Mouse (Mus musculus) ES-Bruce4 (cell line): ENCODE results near the gene Hivep1.

Experiments used
- CTCF ChIP-seq: IDR thresholded peaks from one replicate; pipeline ENCODE4 v1.8.1; 2011; ENCODE audit warnings: low read depth, low read length
- EP300 ChIP-seq: IDR thresholded peaks from 2 replicates; pipeline ENCODE4 v1.6.1; 2011; ENCODE audit warnings: low read depth, low read length; ENCODE audit not compliant: insufficient read depth
- POLR2A ChIP-seq: IDR thresholded peaks from one replicate; pipeline ENCODE4 v1.8.1; 2011; ENCODE audit warnings: low read length; ENCODE audit not compliant: insufficient read depth

GRCm38 (mm10) chr13:42043431-42043830 is 8.4 kb upstream of the Hivep1 start:
- TF ChIP-seq CTCF (no peak), EP300 (no peak), POLR2A (no peak)
